Mouse (Mus musculus) heart, embryonic 14.5 days (tissue): ENCODE measurements around the gene Mfge8. TPM values are rescaled to one million over a fixed set of nuclear protein-coding genes. Genes with fewer than 3 reads are reported as not detected.

Experiments
- ATAC-seq: fragments of 200-750 bp; cut with Nextera tagmentation; 2 replicates; pipeline ENCODE4 v1.8.0; 2017; ENCODE audit warnings: low read depth, moderate TSS enrichment; ENCODE audit not compliant: insufficient number of reproducible peaks, insufficient read depth, low FRiP score
- H3K27ac ChIP-seq, 2 experiments: fragments of 200-500 bp in 1 of 2; fragments of 300-500 bp in 1 of 2; sonication (generic) in 1 of 2; replicated peaks in 1 of 2; 2 replicates each; pipeline ENCODE4 v1.5.1; 2012 to 2014; ENCODE audit warnings: low read depth in 2 of 2, low read length in 2 of 2, control low read depth in 1 of 2, mild to moderate bottlenecking in 1 of 2, mixed read lengths in 1 of 2; ENCODE audit not compliant: control insufficient read depth in 1 of 2, insufficient read depth in 1 of 2
- H3K27me3 ChIP-seq: fragments of 300-500 bp; sonication (generic); 2 replicates; pipeline ENCODE4 v1.6.1; 2014; ENCODE audit warnings: mild to moderate bottlenecking, low read length, control low read depth; ENCODE audit not compliant: control insufficient read depth, insufficient read depth
- H3K36me3 ChIP-seq: fragments of 300-500 bp; sonication (generic); 2 replicates; pipeline ENCODE4 v1.6.1; 2014; ENCODE audit warnings: mild to moderate bottlenecking, control low read depth, low read length, mixed read lengths; ENCODE audit not compliant: control insufficient read depth, insufficient read depth
- H3K4me1 ChIP-seq, 2 experiments: fragments of 200-500 bp in 1 of 2; fragments of 300-500 bp in 1 of 2; sonication (generic) in 1 of 2; 2 replicates each; pipeline ENCODE4 v1.6.1; 2012 to 2014; ENCODE audit warnings: low read length in 2 of 2, control low read depth in 1 of 2, mixed read lengths in 1 of 2; ENCODE audit not compliant: control insufficient read depth in 2 of 2, insufficient read depth in 2 of 2
- H3K4me2 ChIP-seq: fragments of 300-500 bp; sonication (generic); 2 replicates; pipeline ENCODE4 v1.6.1; 2014; ENCODE audit warnings: mild to moderate bottlenecking, low read length
- H3K4me3 ChIP-seq, 2 experiments: fragments of 200-500 bp in 1 of 2; fragments of 300-500 bp in 1 of 2; sonication (generic) in 1 of 2; 2 replicates each; pipeline ENCODE4 v1.5.1; 2012 to 2014; ENCODE audit warnings: low read length in 2 of 2, mild to moderate bottlenecking in 2 of 2, control low read depth in 1 of 2, low read depth in 1 of 2, moderate library complexity in 1 of 2; ENCODE audit not compliant: control insufficient read depth in 1 of 2, insufficient read depth in 1 of 2
- H3K9ac ChIP-seq: fragments of 300-500 bp; sonication (generic); 2 replicates; pipeline ENCODE4 v1.6.1; 2014; ENCODE audit warnings: mild to moderate bottlenecking, low read length
- H3K9me3 ChIP-seq: fragments of 300-500 bp; sonication (generic); 2 replicates; pipeline ENCODE4 v1.6.1; 2016; ENCODE audit warnings: low read length, control low read depth; ENCODE audit not compliant: control insufficient read depth
- WGBS: fragments of 180-500 bp; shearing (Covaris S2); extraction: QIAGEN DNeasy Blood & Tissue Kit; methylation state at CpG from one replicate; pipeline ENCODE4 v1.1.7; 2014; 5-methylcytosine and 5-hydroxymethylcytosine counted together
- polyA plus RNA-seq: library from polyadenylated mRNA; unstranded; fragments of >200 nt; fragmentation: Nextera tagmentation; extraction: Ambion mirVana; gene quantifications from 2 replicates; pipeline ENCODE4 v1.2.1, GENCODE M21; 2014

The Mfge8 gene
- polyA plus RNA-seq, 1 experiment from 2014 or later, result 260 TPM

DNA sequence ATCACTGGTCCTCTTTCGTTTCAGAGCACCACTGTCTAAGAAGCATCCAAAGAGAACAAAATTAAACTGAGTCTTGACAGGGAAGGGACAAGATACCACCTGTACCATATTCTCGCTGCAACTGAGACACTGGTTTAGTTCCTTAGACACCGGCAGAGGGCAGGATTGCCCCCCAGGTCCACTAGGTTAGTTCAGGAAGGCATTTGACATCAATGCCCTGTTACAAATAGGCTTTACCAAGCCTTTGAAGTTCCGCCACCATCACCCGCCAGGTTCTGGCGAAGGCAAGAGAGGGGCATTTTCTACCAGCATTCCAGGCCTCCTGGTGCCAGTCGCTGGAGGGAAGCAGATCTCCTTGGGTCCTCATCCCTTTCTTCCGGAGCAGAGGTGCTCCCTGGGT, 19.0 kb downstream of the Mfge8 start:
- Histone ChIP-seq H3K27me3 (peaks cover 4% of the 10 kb centered on the region; the same call in 1 of the 2 replicates), H3K4me2 (peak overlapping the region; percentile 69)

DNA sequence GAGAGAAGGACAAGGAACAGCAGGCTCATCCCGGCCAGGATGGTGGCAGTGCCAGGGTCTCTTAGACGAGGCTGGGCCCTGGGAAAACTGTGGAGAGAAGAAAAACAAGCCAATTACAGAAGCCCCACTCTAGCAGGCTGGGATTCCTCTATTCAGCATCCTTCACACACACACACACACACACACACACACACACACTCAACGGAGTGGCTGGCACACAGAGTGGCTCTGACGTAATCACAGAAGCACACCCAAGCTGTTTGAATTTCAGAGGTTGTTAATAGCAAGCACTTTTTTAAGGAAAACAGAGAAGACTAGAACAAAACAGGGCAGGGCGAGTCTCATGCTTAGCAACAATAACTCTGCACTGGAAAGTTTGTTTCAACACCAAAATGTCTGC, 25.4 kb downstream of the Mfge8 start:
- Histone ChIP-seq H3K9ac (no peak overlapping the region), H3K4me3 (no peak overlapping the region), H3K4me2 (no peak overlapping the region), H3K27me3 (no peaks in the 10 kb centered on the region), H3K4me1 (no peaks in the 10 kb centered on the region), H3K9me3 (no peaks in the 10 kb centered on the region), H3K36me3 (no peaks in the 10 kb centered on the region), H3K27ac (no peak overlapping the region)
- ATAC-seq, result no peak
- WGBS, result 75% methylated on average over 5 of the region's 5 CpGs

More for the DNA sequence above, 19.0 kb downstream of the Mfge8 start:
- Histone ChIP-seq H3K36me3 (peaks cover 17% of the 10 kb centered on the region), H3K4me1 (peaks cover 16 to 45% of the 10 kb centered on the region in 2 experiments), H3K9me3 (no peaks in the 10 kb centered on the region), H3K27ac (no peak overlapping the region), H3K9ac (no peak overlapping the region), H3K4me3 (peak overlapping the region in 1 of 2 experiments; percentile 32; a peak in 1 of 4 replicates)
- 13% methylated on average over 8 of the region's 8 CpGs for WGBS
- no peak for ATAC-seq

DNA sequence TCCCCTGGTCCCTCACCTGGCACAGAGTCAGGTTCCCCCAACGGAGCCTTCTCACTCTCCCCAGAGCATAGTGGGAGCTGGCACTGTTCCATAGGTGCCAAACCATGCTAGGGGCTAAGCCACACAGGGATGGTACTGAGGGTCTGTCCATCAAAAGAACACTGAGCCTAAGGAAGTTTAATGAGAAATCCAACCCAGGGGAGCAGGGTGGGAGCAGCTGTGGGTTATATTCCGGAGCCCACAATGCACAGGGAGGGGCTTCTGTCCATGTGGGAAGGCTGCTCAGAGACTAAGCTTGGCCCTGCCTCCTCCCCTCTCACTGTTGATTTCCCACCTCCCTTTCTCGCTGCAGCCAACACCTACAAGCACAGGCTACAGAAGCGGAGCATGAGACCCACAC, 35.0 kb downstream of the Mfge8 start:
- H3K4me1 ChIP-seq, result no peaks in the 10 kb centered on the region
- no peaks in the 10 kb centered on the region for H3K36me3 ChIP-seq
- H3K27ac ChIP-seq, result no peak overlapping the region
- H3K27me3 ChIP-seq, result no peaks in the 10 kb centered on the region
- WGBS, result 54% methylated on average over 4 of the region's 4 CpGs
- H3K9ac ChIP-seq, result no peak overlapping the region
- no peak overlapping the region for H3K4me2 ChIP-seq
- H3K4me3 ChIP-seq, result no peak overlapping the region
- no peaks in the 10 kb centered on the region for H3K9me3 ChIP-seq
- ATAC-seq, result no peak

DNA sequence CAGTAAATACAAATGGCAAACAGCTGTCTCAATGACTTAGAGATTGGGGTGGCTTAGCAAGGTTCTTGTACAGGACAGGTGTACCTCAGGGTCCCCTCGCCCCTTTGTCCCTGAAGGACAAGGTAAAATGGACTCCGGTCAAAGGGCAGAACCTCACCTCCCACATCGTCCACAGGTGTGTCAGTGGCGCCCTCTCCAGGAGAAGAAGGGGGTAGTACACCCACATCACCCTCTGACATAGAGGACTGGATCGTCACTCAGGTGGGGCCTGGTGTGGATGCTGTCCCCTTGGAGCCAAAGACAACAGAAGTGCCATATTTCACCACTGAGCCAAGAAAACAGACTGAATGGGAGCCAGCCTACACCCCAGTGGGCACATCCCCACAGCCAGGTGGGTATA, 52.4 kb downstream of the Mfge8 start:
- Histone ChIP-seq H3K4me2 (no peak overlapping the region), H3K27ac (no peak overlapping the region), H3K4me3 (no peak overlapping the region), H3K9me3 (no peaks in the 10 kb centered on the region), H3K27me3 (no peaks in the 10 kb centered on the region), H3K36me3 (no peaks in the 10 kb centered on the region), H3K9ac (no peak overlapping the region), H3K4me1 (no peaks in the 10 kb centered on the region)
- WGBS, result 72% methylated on average over 5 of the region's 5 CpGs
- no peak for ATAC-seq

DNA sequence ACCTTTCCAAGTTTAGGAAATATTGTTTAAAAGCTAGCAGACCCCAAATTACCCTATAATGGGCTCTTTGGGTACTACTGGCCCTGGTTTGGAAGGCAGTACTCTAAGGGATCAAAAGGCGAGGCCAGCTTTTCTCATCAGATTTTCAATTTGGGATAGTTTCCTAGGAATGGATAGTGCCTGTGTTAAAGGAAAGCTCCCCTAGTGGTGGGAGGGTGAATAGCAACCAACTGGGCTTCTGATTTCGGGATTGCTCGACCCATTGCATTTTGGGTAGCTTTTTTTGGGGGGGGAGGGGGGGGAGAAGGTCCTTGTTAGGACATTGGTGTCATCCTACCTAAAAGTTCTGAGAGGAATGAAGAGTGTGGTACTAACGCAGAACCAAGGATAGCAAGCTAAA, 59.7 kb downstream of the Mfge8 start:
- Histone ChIP-seq H3K36me3 (no peaks in the 10 kb centered on the region), H3K27me3 (no peaks in the 10 kb centered on the region), H3K4me1 (no peaks in the 10 kb centered on the region), H3K27ac (no peak overlapping the region), H3K9ac (no peak overlapping the region), H3K9me3 (no peaks in the 10 kb centered on the region), H3K4me2 (no peak overlapping the region), H3K4me3 (no peak overlapping the region)
- no peak for ATAC-seq
- WGBS, result 75% methylated on average over 4 of the region's 4 CpGs

Other genes with a start within 250 kb of the Mfge8 start
- gene Isg20, start 235.6 kb downstream of the Mfge8 start, polyA plus RNA-seq, result 1.9 and 3.2 TPM in 2 replicates
- gene Acan, start 95.6 kb downstream of the Mfge8 start, polyA plus RNA-seq, result 1.8 and 2.2 TPM in 2 replicates
- 0.93 and 2.0 TPM in 2 replicates for gene Hapln3, start 18.0 kb downstream of the Mfge8 start, polyA plus RNA-seq
- gene Abhd2, start 124.1 kb upstream of the Mfge8 start, polyA plus RNA-seq, result 4.2 and 5.0 TPM in 2 replicates
- not detected in 2 replicates for gene Rlbp1, start 238.0 kb upstream of the Mfge8 start, polyA plus RNA-seq
- gene Fanci, start 242.9 kb upstream of the Mfge8 start, polyA plus RNA-seq, result 8.9 and 9.2 TPM in 2 replicates